Mouse (Mus musculus): Measurements from ENCODE around the gene Il21r.

DNA sequence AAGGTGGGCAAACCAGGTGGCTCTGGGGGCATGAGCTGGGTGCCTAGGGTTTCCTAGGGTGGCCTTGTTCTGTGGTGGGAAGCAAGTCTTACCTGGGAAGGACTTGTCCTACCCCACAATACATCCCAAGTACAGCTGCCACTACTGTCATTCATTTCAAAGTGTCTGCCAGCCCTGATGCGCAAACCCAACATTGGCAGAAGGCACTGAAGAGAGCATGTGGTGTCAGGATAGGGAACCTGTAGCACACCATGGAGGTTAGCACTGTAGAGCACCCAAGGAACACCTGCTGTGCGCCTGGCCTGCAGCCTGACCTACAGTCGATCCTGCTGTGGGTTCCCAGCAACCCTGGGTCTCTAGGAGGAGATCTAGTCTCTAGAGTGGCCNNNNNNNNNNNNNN lies 27.8 kb downstream of the Il21r start:
- TF ChIP-seq CTCF (IDR thresholded peaks at IDR 0.05; ENCODE audit: low read depth): no peak
- TF ChIP-seq EP300 (IDR thresholded peaks at IDR 0.05; ENCODE audit: low read depth): no peak
